Mouse (Mus musculus) brain, embryonic 14.5 days (tissue): ENCODE measurements around the gene Dync1i2.

ENCODE experiments used
- CTCF ChIP-seq: fragments of 200-500 bp; IDR thresholded peaks from 2 replicates; pipeline ENCODE4 v1.5.1; 2012; ENCODE audit warnings: inconsistent platforms, mild to moderate bottlenecking, moderate library complexity, borderline replicate concordance; ENCODE audit not compliant: insufficient read depth, insufficient read length; ENCODE audit errors: extremely low read depth
- POLR2A ChIP-seq: fragments of 200-500 bp; IDR thresholded peaks from 2 replicates; pipeline ENCODE4 v1.6.1; 2012; ENCODE audit warnings: mild to moderate bottlenecking, inconsistent platforms, borderline replicate concordance; ENCODE audit not compliant: poor library complexity, insufficient read depth, insufficient read length, severe bottlenecking; ENCODE audit errors: extremely low read depth

GRCm38 (mm10) chr2:71295844-71296243, 84.3 kb downstream of the Dync1i2 start:
- no peak for TF ChIP-seq POLR2A
- TF ChIP-seq CTCF = no peak
